Mouse (Mus musculus) cerebellum, adult 11 months (tissue): ENCODE results near the gene Rps19.
"Not testable (repeated sequence)": the region's sequence is repeated elsewhere in the genome, so short reads cannot be mapped to it uniquely, and the experiment has no call there.

Source experiments
- DNase-seq: peaks from one replicate; pipeline ENCODE4 v3.0.0; 2022

Rps19 gene

DNA sequence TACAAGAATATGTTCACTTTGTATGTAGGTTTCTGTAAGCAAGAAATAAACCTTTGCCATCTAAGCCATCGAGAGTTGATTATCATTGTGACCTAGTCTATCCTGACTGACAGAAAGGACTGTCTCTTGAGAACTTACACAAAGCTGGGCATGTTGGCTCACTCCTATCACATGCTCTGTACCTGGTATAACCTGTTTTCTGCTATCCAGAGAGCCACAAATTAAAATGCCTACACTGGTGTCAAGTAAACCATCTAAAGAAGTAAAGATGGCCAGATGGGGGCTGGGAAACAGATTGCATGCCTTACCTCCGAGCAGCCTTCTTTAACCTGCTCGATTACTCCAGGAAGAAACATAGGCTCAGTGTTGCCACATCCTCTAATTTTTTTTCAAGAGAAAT lies 6.6 kb upstream of the Rps19 start:
- no peak for DNase-seq

GRCm38 (mm10) chr7:24879620-24880019 lies 4.6 kb upstream of the Rps19 start:
- no peak for DNase-seq

- no peak for DNase-seq
These were observed 1.6 kb upstream of the Rps19 start for GRCm38 (mm10) chr7:24882416-24883199.

- DNase-seq: no peak
These were observed 621 bp downstream of the Rps19 start for GRCm38 (mm10) chr7:24884693-24885291.

DNA sequence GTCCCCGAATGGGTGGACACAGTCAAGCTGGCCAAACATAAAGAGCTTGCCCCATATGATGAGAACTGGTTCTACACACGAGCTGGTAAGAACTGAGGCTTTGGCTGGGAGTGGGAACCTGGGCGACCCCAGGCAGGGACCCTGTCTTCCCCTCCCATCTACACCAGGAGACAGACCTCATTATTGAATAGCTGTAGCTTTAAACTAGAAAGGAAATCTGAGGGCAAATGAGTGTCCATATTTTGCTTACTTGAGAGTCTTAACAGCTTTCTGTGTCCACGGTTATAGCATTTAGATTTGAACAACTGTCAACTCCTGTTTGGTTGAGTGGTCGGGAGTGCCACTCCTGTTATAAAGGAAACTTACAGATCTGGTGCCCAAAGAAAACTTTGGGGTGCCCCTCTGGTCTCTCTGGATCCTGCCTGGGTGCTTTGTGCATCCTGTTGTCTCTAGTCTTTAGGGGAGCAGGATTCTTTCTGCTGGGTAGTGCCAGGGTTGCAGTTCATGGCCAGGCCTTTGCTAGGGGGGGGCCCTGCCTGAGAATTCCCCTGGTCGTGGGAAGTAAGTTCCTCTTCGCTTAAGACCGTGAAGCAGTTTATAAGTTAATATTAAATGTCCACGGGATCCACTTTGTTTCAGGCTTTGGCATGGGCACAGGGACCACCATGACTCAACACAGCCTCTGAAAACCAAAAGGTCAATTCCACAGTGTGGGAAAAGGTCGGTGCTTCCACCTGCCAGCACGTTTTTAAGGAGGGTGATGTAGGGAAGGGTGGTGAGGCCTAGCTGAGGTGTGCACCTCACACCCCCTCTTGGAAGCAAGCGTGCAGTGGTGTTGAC lies 1.5 kb downstream of the Rps19 start:
- no peak for DNase-seq

DNA sequence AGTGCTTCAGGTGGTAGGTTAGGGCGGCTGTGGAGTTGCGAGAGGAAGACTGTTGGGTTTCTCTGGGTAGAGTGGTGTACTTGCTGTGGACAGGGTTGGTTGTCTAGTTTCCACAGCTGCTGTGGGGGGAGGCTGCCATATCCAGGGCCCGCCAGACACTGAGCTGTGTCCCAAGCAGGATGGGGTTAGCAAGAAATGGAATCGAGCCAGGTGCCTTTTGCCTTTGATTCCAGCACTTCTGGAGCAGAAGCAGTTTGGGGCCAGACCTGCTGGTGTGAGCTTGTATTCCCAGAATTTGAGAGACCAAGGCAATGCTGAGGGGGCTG lies 2.1 kb downstream of the Rps19 start:
- DNase-seq: no peak

DNA sequence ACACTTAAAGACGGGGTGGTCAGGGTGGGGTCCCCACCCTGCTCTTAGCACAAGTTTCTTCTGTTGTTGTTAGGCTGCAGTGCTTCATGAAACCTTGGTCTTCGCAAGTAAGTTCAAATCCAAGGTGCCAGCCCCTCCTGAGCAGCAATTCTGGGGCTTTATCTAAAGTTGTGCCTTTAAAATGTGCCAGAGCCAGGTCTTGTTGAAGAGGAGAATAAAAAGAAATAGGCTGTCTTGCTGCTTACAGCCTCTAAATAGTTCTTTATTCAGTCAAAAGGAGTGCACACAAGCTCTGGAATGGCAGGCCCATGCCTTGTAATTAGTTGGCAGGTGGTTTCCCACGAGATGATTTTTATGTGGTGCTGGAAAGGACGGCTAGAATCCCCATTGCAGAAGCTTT lies 2.9 kb downstream of the Rps19 start:
- DNase-seq: no peak

DNA sequence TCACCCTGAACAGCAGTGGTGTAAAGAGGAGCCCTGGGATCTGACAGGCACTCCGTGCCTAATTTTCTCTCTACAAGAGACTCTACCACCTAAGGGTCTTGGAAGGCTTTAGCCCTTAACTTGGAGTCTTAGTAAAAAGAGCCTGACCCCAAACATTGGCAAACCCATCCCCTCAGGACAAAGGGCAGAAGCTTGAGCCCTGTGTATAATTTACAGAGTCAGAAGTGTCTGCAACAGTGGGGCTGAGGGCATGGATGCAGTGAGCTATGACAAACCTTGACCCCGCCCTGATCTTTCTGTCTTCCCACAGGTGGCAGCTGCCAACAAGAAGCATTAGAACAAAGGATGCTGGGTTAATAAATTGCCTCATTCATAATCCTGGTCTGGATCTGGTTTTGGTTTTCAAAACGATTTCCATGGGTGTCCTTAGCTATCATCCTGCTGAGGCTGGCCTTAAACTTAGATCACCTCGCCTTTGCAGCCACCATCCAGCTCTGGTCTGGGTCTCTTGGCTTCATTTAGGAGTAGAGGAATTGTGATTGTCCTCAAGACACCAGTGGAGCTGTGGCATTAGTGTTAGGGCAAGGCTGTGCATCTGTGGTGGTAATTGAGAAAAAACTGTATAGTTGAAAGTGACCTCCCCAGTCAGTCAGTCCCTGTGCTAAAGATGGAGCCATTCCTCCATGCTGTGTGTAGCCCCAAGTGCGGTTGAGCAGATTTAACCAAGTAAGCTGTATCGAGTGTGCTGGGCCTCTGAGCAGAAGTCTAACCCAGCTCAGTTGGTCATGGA lies 5.5 kb downstream of the Rps19 start:
- no peak for DNase-seq

- DNase-seq: peak; percentile 66
These were observed 6.4 kb downstream of the Rps19 start for GRCm38 (mm10) chr7:24890281-24891216.

GRCm38 (mm10) chr7:24891241-24892124 lies 7.3 kb downstream of the Rps19 start:
- DNase-seq: no peak

- no peak for DNase-seq
These were observed 8.0 kb downstream of the Rps19 start for GRCm38 (mm10) chr7:24892125-24892583.

- DNase-seq: not testable (repeated sequence)
These were observed 11.6 kb downstream of the Rps19 start for GRCm38 (mm10) chr7:24895749-24896148.

DNA sequence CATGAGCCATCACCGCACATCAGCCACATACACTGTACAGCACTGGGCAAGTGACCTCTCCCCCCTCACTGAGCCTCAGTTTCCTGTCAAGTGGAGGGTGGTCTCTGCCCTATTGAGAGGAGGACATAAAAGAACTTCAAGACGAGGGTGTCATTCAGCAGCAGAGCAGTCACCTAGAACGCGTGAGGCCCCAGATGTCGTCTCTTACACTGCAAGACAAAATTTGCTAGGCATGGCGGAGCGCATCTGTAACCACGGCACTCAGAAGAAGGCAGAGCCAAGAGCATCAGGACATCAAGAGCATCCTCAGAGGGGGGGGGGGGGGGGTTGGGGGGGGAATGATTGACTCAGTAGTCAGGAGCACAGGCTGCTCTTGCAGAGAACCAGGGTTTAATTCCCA lies 12.1 kb downstream of the Rps19 start:
- no peak for DNase-seq

GRCm38 (mm10) chr7:24897224-24897623 lies 13.1 kb downstream of the Rps19 start, which contains the start of gene Cd79a:
Gene Cd79a, plus strand, starts transcription at chr7:24897381.
- DNase-seq: no peak

DNA sequence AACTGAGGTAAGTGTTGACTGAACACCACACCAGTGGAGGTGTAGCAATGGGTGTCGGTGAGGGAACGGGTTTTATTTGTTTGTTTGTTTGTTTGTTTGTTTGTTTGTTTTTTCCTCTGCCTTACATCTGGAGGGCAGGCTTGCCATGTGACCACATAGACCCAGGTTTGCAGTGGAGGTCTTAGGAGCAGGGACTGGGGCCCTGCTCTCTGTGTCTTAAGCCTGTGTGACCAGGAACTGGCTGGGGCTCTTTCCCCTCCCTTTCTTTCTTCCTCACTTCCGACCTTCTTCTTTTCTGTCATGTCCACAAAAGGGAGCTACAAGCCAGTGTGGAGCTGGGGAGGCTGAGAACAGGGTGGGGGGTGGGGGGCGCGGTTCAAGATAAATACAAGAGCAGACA lies 13.8 kb downstream of the Rps19 start:
- DNase-seq: no peak

DNA sequence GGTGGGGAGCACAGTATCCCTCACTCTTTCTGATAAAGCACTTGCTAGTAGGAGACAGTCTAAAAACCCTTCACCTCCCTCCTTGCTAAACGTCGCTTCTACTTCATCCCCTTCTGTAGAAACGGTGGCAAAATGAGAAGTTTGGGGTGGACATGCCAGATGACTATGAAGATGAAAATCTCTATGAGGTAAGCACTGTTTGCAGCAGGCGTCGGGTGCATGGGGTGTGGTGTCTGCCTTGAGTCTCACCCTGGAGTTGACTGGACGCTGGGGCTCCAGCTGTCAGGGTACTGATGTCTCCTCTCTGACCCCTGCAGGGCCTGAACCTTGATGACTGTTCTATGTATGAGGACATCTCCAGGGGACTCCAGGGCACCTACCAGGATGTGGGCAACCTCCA lies 16.9 kb downstream of the Rps19 start:
- DNase-seq: no peak

- no peak for DNase-seq
These were observed 17.7 kb downstream of the Rps19 start for GRCm38 (mm10) chr7:24901842-24902241.

DNA sequence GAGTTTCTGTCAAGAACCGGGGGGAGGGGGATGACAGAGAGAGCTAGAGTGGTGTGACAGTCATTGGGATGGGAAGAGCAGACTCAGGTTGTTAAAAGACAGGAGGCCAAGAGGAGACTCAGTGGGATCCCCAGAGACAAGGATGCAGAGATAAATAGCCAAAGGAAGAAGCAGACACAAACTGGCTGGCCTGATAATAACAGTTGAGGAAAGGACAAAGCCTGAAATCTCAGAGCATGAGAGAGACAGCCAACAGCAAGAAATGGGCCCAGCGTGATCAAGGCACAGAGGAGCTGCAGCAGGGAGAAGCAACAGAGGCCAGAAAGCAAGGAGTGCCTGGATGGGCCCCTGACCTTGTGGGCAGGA lies 18.1 kb downstream of the Rps19 start:
- no peak for DNase-seq

DNA sequence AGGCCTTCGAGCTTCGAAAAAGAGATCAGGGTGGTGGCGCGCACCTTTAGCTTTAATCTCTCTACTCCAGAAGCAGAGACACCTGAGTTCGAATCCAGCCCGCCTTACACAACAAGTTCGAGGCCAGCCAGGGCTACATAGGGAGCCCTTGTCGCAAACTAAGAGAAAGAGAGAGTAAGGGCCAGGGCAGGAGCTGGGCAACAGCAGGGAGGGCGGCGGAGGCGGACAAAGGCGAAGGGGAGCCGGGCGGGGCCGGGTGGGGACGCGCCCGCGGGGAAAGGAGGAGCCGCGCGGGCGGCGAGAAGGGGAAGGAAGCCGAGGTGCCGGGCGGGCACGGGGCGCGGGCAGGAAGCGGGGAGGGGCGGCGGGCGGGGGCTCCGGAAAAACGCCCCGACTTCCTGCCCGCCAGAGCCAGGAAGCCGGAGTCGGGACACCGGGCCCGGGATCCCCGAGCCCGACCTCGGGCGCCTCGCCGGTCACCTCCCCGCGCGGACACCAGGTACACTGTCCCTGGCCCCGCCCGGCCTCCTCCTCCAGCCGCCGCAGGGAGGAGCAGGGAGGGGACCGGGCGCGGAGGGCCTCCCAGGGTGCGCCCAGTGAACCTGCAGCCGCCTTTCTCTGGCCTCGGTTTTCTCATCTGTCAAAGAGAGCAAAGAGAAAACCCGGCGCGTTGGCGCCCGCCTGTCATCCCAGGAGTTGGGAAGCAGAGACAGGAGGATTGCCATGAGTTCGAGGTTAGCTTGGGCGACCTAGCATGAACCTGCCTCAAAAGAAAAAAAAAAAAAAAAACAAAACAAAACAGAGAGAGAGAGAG lies 18.7 kb downstream of the Rps19 start, which contains the start of gene Arhgef1:
Gene Arhgef1, plus strand, starts transcription at position 283 of the 814 bp plus-strand sequence.
- peak; percentile 53 for DNase-seq

DNA sequence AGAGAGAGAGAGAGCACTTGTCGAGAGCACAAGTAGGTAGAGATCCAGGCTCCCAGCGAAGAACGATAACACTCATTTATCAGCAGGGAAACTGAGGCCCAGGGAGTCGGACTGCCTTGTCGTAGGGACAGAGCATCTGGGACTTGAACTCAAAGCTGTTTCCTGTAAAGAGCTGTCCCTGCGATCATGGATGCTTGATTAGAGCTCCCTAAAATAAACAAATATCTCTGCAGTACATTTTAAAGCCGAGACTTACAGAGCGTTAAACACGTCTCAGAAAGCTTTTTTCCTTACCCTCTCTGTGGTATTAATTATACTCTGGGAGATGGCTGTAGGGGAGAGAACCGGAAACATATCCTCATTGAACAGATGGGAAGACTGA lies 19.3 kb downstream of the Rps19 start:
- DNase-seq: no peak
